Mouse (Mus musculus) ES-Bruce4 (cell line): ENCODE measurements around the gene Gm28308. TPM values are rescaled to one million over a fixed set of nuclear protein-coding genes. Genes with fewer than 3 reads are reported as not detected.

Experiments used
- H3K27ac ChIP-seq: 2 replicates; pipeline ENCODE4 v1.5.1; 2012; ENCODE audit warnings: low read length, inconsistent platforms; ENCODE audit not compliant: insufficient read depth
- H3K27me3 ChIP-seq: 2 replicates; pipeline ENCODE4 v1.6.1; 2012; ENCODE audit warnings: mild to moderate bottlenecking, low read length, inconsistent platforms; ENCODE audit not compliant: control insufficient read depth, poor library complexity, insufficient read depth, severe bottlenecking
- H3K36me3 ChIP-seq: 2 replicates; pipeline ENCODE4 v1.6.1; 2012; ENCODE audit warnings: inconsistent platforms, mild to moderate bottlenecking, low read length, moderate library complexity; ENCODE audit not compliant: control insufficient read depth, poor library complexity, insufficient read depth, severe bottlenecking
- H3K4me1 ChIP-seq: one replicate; pipeline ENCODE4 v1.8.1; 2011; ENCODE audit warnings: low read length; ENCODE audit not compliant: control insufficient read depth, insufficient read depth
- H3K4me3 ChIP-seq: 2 replicates; pipeline ENCODE4 v1.5.1; 2011; ENCODE audit warnings: low read depth, mild to moderate bottlenecking, low read length
- H3K9ac ChIP-seq: 2 replicates; pipeline ENCODE4 v1.6.1; 2012; ENCODE audit warnings: low read depth, mild to moderate bottlenecking, inconsistent platforms; ENCODE audit not compliant: poor library complexity, severe bottlenecking
- H3K9me3 ChIP-seq: replicated peaks from 2 replicates; pipeline ENCODE4 v1.6.1; 2012; ENCODE audit warnings: mild to moderate bottlenecking, low read length, inconsistent platforms; ENCODE audit not compliant: control insufficient read depth, poor library complexity, insufficient read depth, severe bottlenecking
- CTCF ChIP-seq: IDR thresholded peaks from one replicate; pipeline ENCODE4 v1.8.1; 2011; ENCODE audit warnings: low read depth, low read length
- EP300 ChIP-seq: IDR thresholded peaks from 2 replicates; pipeline ENCODE4 v1.6.1; 2011; ENCODE audit warnings: low read depth, low read length; ENCODE audit not compliant: insufficient read depth
- POLR2A ChIP-seq: IDR thresholded peaks from one replicate; pipeline ENCODE4 v1.8.1; 2011; ENCODE audit warnings: low read length; ENCODE audit not compliant: insufficient read depth
- polyA plus RNA-seq: library from polyadenylated mRNA; stranded (reverse); fragments of >200 nt; gene quantifications from 2 replicates; pipeline ENCODE4 v1.2.4, GENCODE M21; 2011; ENCODE audit warnings: low read depth; ENCODE audit not compliant: missing spikeins, insufficient read depth, insufficient read length

Gm28308 gene
- polyA plus RNA-seq, 1 experiment = not detected

DNA sequence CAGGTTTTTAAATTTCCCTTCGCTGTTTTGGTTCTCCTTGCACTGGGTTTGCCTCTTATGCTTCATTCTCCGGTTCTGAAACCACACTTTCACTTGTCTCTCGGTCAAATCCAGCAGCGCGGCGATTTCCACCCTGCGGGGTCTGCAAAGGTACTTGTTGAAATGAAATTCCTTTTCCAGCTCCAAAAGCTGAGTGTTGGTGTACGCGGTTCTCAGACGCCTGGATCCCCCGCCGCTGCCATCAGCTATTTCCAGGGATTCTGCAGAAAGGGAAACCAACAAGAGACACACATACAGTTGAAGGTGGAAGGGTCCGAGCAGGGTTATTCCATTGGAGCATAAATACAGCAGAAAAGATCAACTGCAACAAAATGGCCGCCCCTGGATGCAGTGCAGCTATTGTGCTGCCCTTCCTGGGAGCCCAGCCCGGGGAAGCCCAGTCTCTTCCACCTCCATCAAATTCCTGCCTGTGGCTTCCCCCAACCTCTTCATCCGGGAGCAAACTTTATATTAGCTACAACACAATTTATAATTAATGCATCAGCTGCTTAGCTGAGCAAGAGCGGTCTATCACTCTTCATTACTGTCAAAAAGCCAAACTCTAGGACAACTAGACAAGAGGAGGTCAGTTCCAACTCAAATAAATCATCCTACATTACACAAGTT is 49.6 kb downstream of the Gm28308 start:
- H3K27ac ChIP-seq = no peak overlapping the region
- no peak overlapping the region for H3K9ac ChIP-seq
- H3K9me3 ChIP-seq = no peaks in the 10 kb centered on the region
- peaks cover 43% of the 10 kb centered on the region for H3K27me3 ChIP-seq
- H3K4me1 ChIP-seq = peaks cover 7% of the 10 kb centered on the region
- no peak overlapping the region for H3K4me3 ChIP-seq
- no peaks in the 10 kb centered on the region for H3K36me3 ChIP-seq
- TF ChIP-seq CTCF = no peak
- no peak for TF ChIP-seq EP300
- TF ChIP-seq POLR2A = no peak

DNA sequence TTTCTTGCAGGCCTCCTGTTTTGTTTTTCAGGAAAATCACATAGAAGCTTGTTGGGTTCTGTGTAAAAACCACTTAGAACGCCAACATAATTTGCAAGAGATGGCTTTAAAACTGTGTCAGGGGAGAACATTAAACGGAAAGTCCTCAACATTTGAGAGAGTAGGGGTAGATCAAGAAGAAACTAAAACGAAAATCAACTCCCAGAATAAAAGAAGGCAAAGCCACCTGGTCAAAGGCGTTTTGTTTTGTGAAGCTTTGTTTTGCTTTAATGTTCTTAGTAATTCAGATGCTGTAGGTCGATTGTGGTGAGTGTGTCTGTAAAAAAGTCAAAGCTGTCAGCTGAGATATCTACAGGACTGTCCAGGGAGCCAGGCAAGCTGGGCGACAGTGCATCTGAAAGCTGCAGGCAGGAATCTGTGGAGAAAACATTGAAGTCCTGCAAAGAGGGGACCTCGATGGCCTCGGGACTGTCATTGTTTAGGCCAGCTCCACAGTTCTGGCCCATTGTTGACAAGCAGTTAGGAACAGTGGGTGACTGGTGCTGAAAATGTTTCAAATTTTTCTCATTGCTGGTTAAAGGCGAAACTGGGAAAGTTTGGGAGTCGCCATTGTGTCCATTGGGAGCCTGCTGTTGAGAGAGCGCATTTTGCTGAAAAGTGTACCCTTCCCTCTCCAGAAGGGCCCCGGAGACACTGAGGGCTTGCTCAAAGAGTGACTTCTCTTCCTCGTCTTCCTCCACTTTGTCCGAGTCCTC is 50.4 kb downstream of the Gm28308 start:
- no peak overlapping the region for H3K27ac ChIP-seq
- no peak overlapping the region for H3K9ac ChIP-seq
- H3K27me3 ChIP-seq = peaks cover 40% of the 10 kb centered on the region

DNA sequence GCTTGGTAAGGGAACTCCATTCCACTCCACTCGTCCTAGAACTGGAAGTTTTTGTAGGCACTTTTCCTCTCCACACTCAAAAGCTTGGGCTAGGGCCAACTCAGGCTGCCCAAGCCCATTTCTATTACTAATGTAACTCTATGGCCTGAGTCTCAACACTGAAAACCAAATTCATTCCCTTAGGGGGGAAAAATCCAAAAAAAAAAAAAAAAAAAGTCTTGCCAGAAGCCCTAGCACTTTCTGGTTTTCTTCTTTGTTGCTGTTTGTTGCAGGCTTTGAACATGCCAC is 51.1 kb downstream of the Gm28308 start:
- H3K27ac ChIP-seq = no peak overlapping the region
- H3K36me3 ChIP-seq = no peaks in the 10 kb centered on the region
- no peak for TF ChIP-seq CTCF
- no peak for TF ChIP-seq POLR2A
- no peak for TF ChIP-seq EP300
- H3K4me3 ChIP-seq = no peak overlapping the region
- no peaks in the 10 kb centered on the region for H3K9me3 ChIP-seq
- H3K27me3 ChIP-seq = peaks cover 34% of the 10 kb centered on the region
- H3K9ac ChIP-seq = no peak overlapping the region
- peaks cover 7% of the 10 kb centered on the region for H3K4me1 ChIP-seq

More for the DNA sequence above, 50.4 kb downstream of the Gm28308 start:
- Histone ChIP-seq H3K36me3 (no peaks in the 10 kb centered on the region), H3K4me3 (no peak overlapping the region), H3K9me3 (no peaks in the 10 kb centered on the region), H3K4me1 (peaks cover 7% of the 10 kb centered on the region)
- TF ChIP-seq EP300 (no peak), POLR2A (no peak), CTCF (no peak)

DNA sequence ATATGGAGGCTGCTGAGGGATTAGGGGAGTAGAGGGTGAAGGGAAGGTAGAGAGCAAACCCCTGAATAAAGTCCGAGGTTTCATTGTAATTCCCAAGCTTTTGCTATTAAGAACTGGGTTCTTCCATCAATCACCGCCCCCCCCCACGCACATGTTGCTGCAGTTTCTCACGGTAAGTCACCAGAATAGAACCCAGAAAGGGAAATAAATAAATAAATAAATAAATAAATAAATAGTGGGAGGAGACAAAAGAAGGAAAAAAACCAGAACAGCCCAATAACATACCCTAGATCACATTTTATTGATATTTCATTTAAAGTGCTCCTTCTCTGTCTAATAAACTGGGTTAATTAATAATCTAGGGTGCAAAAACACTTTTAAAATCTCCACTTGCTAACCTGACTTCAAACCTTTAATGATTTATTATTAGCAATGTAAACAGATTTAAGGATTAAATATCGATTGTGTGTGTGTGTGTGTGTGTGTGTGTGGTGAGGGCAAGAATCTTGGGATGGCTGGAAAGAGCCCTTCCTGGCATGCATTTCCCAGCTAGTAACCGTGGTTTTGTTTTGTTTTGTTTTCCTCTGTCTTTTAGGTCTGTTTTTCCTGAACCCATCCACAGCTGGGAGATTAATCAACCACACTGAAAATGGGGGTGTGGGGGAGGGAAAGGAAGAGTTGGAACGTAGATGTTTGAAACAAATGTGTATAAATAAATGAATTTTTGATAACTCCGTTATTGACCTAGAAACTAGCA is 51.6 kb downstream of the Gm28308 start:
- TF ChIP-seq EP300 (no peak), CTCF (no peak), POLR2A (no peak)
- no peaks in the 10 kb centered on the region for H3K36me3 ChIP-seq
- no peak overlapping the region for H3K27ac ChIP-seq
- peaks cover 7% of the 10 kb centered on the region for H3K4me1 ChIP-seq
- H3K4me3 ChIP-seq = no peak overlapping the region
- H3K27me3 ChIP-seq = peaks cover 35% of the 10 kb centered on the region
- H3K9ac ChIP-seq = no peak overlapping the region
- H3K9me3 ChIP-seq = no peaks in the 10 kb centered on the region

DNA sequence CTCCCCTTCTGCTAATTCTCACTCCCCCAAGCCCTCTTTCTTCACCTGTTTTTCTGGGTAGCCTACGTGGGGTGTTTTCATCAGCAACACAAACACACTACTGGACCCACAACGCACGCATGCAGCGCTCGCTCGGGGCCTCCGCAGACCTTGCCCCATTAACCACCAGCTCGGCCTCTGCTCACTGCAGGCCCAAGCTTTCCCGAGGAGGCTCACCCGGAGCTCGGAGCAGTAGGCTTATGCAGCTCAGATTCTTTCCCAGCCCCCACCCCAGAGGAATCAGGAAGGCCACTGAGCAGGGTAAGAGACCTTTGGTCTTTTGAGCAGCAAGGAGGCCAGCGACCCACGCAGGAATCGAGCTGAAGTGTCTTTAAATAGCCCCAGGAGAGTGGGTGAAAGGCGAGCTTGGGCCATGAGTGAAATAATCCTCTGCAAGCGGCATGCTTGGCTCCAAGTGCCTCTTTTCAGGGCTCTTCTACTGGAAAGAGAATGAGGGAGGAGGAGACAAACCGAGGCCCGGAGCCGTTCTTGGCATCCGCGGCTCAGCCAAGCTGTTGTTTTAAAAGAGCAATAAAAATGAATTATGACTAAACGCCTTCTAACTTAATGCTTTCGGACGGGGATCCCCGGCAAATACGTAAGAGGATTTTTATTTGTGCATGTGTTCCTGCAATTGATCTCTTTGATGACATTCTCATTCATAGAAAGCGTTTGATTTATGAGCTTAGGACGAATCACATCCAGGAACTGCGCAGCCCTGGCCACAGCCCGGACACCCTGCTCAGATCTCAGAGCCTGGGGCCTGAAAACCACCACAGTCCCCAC is 52.4 kb downstream of the Gm28308 start:
- H3K9me3 ChIP-seq = no peaks in the 10 kb centered on the region
- no peaks in the 10 kb centered on the region for H3K36me3 ChIP-seq
- no peak overlapping the region for H3K9ac ChIP-seq
- no peak overlapping the region for H3K27ac ChIP-seq
- H3K4me1 ChIP-seq = peaks cover 7% of the 10 kb centered on the region
- H3K4me3 ChIP-seq = no peak overlapping the region
- peaks cover 34% of the 10 kb centered on the region for H3K27me3 ChIP-seq
- no peak for TF ChIP-seq POLR2A
- no peak for TF ChIP-seq CTCF
- no peak for TF ChIP-seq EP300

DNA sequence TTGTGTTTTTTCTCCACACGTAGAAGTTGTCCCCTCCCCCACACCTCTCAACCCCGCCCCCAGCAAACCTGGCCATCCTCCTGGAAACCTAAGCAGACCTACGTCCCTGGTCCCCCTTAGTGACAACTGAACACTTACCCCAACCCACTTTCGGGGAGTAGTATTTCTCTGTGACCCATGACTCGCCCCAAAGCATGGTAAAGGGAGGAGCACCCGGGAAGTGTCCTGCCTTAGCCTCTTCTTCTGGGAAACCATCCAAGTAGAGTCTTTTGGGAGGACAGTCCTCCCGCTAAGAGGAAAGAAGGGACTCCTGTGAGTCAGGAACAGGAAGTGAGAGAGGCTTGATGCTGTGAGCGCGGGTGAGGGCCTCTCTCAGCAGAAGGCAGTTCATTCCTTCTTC is 53.2 kb downstream of the Gm28308 start:
- TF ChIP-seq CTCF = no peak
- no peak for TF ChIP-seq POLR2A
- TF ChIP-seq EP300 = no peak
- H3K9ac ChIP-seq = no peak overlapping the region
- H3K27ac ChIP-seq = no peak overlapping the region
- H3K36me3 ChIP-seq = no peaks in the 10 kb centered on the region
- H3K4me3 ChIP-seq = no peak overlapping the region
- no peaks in the 10 kb centered on the region for H3K9me3 ChIP-seq
- peaks cover 7% of the 10 kb centered on the region for H3K4me1 ChIP-seq
- peaks cover 32% of the 10 kb centered on the region for H3K27me3 ChIP-seq
